Mouse (Mus musculus): Measurements from ENCODE around the gene 1700029J07Rik.

GRCm38 (mm10) chr8:45994111-45994510, 19.1 kb upstream of the 1700029J07Rik start:
- TF ChIP-seq POLR2A (IDR thresholded peaks at IDR 0.05; ENCODE audit: borderline replicate concordance, extremely low read depth, insufficient read depth, insufficient read length, poor library complexity, severe bottlenecking), result no peak
- TF ChIP-seq CTCF (IDR thresholded peaks at IDR 0.05; ENCODE audit: borderline replicate concordance, extremely low read depth, insufficient read depth, insufficient read length), result peak; percentile 35; the same call in 1 of the 2 replicates

Measured in brain, embryonic 14.5 days (tissue).